Mouse (Mus musculus): ENCODE measurements at regions not wholly inside any gene's neighbourhood (a gene's known extent, or its start where the extent isn't known, plus 50 kb on each side); places are given as distances from the start of the nearest gene placed in this dataset.

DNA sequence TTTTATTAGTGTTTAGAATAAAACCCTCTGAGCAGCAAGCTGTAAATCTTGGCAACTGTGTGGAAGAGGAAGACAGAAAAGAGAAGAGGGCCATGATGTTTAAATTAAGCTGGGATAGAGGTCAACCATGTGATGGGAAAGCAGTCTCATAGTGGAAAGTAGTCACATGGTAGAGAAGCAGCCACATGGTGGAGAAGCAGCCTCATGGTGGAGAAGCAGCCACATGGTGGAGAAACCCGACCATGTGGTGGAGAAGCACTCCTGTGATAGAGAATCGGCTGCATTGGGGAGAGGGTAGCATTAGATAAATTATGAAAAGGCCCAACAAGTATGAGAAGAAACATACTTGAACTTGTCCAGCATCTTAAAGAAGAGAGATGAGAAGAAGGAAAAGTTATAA lies 113.3 kb downstream of the Rchy1 start:
- TF ChIP-seq CTCF (IDR thresholded peaks at IDR 0.05; ENCODE audit: low read depth) = no peak
- no peak for TF ChIP-seq EP300 (IDR thresholded peaks at IDR 0.05; ENCODE audit: low read depth)
